Mouse (Mus musculus): ENCODE measurements around the gene Ywhag.

The Ywhag gene

DNA sequence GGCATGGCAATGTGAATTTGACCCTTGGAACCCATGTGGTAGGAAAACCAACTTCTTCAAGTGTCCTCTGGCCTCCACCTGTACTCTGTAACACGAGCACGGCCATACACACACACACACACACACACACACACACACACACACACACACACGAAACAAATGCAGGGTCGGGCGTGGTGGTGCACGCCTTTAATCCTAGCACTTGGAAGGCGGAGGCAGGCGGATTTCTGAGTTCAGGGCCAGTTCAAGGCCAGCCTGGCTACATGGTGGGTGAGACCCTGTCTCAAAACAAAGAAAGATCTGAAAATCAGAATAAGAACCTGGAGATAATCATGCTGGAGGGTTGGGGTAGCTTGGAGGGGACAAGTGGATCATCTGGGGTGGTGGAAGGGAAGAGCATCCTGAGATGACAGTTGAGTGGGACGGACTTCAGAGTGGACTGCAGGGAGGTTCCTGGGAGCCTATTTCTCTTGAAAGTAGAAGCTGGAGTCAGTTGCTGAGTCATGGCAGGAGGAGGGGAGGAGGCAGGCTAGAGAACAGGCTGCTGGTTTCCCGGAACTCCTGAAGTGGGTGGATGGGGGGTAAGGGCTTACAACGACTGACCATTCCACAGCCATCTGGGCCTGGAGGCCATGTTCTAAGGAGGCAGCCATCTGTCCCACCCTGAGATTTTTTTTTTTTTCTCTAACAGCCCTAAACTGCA, 16.4 kb upstream of the Ywhag start:
- no peak for DNase-seq

DNA sequence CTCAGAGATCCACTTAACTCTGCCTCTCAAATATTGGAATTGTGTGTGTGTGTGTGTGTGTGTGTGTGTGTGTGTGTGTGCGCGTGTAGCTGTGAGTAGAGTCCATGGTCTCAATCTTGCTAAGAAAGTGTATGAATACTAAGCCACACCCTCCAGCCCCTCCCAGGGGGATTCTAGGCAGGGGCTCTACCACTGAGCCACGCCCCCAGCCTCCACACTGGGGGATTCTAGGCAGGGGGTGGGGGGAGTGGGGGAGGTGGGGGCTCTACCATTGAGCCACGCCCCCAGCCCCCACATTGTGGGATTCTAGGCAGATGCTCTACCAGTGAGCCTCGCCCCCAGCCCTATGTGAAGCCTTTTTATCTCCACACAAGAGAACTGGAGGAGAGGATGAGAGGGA, 12.2 kb upstream of the Ywhag start:
- DNase-seq, result no peak

DNA sequence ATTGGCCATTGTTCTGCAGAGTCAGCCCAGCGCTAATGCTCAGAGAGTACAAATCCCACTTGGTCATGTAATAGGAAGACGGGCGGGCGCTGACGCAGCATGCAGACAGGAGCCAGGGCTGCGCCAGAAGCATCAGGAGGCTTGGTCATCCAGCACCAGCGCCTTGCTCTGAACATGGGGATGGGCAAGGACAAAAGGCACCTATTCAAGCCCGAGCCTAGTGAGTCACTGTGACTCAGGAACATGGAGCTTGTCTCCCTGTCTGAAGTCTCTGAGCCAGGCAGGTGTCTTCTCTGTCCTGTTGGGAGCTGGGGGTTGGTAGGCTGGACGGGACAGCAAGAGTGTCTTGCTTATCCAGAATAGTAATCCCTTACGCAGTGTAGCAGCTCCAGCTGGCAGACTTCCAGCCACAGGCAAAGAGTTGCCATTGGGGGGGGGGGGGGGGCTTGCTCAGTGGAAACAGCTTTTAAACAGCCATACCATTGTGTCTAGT, 11.5 kb upstream of the Ywhag start:
- no peak for DNase-seq

DNA sequence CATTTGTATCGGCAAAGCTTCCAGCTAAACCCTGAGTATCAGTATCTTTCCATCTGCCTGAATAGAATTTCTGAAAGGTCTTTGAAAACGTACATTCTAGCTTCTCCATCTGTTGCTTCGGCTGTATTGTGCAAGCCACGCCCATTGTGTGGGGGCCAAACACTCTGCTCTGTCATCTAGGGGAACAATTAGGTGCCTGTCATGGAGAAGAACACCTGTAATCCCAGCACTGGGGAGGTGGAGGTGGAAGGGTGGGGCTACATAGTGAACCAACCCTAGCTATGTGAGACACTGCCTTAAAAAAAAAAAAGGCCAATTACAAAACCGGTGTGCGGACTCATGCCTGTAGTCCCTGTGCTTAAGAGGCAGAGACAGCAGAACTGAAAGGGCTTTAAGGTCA, 8.3 kb upstream of the Ywhag start:
- DNase-seq, result no peak

DNA sequence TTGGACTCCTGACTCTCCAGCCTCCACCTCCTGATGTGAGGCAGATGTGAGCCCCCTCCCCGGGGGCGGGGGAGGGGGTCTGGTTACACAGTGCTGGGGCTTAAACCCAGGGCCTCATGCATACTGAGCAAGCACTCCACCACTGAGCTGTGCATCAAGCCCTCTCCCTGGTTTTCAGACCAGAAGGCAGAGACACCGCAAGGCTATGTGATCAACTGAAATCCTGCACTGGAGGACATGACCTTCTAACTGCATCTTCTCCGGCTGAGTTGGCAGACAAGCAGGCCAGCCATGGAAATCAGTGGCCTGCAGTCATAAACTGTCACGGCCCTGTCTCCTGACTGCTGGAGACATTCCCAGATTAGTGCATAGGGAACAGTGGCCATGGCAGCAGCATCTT, 6.2 kb upstream of the Ywhag start:
- no peak for DNase-seq

DNA sequence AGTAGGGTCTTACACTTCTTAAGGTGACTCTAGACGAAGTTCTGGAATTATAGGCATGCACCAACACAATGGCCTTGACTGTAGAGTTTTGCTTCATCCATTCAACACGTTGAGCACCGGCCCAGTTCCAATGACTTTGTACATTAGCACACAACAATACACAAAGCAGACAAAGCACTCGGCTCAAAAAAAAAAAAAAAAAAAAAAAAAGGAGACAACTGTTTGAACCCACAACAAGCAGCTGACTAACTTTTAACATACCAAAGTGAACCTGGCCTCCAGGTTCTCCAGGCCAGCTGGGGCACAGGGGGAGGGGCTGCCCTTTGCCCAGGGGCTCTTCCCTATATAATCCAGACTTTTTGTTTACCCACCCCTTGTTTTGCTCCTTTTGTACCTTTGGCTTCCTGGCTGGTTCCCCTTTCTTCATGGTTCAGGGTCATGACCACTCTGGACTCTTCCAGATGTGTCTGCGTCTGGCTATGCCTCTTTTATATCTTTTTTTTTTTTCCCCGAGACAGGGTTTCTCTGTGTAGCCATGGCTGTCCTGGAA, 1.3 kb upstream of the Ywhag start:
- no peak for DNase-seq

DNA sequence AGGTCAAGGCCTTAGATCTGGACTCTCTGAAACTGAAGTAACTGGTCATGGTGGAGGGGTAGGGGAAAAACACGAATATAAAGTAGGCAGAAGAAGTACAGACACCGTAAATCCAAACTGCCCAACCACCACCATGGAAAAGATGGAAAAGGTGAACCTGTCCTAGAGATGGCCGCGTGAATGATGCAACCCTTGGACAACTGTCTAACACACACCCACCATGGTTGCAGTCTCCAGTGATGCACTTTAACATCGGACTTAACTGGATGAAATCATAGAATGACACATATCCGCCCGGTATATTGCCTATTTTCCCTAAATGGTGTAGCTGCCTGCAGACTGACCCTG, 734 bp upstream of the Ywhag start:
- DNase-seq, result no peak

DNA sequence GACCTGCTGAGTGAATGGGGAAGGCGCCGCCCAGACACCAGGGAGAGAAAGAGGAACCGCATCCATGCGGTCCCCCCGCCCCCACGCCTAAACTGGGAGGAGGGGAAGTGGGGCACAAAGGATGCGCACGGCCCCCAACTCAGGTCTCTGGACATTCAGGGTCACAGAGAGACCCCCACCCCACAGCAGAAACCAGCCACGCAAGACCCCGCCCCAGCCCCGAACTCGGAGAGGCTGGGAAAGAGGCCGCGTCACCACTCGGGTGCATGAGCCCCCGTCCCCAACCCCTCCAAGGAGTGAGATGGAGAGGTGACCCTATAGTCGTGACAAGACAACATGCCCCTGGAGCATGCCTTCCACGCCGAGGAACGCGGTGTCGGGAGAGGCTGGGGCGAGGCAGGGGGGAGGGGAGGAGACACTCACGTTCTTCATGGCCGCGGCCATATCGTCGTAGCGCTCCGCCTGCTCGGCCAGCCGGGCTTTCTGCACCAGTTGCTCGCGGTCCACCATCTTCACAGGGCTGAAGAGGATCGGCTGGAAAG, 445 bp downstream of the Ywhag start:
- peak; percentile 81 to 84 for DNase-seq

DNA sequence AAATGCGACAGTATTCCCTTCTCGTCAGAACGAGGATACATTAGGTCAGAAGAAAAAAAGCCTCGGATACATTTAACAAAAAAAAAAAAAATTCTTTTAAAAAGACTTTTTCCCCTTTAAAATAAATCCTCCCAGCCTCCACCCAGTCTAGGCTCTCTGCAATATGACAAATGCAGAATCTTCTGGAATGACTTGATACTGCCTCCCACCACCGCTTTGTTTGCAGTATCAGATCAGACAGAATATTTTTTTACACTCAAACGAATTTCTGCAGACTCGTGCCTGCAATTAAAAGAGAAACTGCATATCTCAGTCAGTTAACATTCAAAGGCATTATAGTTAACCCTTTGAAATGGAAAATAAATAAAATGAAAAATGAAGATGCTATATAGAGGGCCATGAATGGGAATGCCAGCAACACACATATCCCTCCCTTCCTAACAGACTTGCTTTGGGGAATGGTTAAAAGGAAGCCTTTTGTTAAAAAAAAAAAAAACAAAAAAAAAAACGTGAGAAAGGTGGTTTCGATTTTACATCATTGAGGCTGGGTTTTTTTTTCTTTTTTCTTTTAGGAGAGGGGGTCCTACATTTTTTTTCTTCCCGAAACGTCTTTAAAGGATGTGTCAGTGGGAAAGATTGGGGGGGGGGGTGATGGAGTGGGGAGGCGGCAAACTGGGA, 1.1 kb downstream of the Ywhag start:
- no peak for DNase-seq

DNA sequence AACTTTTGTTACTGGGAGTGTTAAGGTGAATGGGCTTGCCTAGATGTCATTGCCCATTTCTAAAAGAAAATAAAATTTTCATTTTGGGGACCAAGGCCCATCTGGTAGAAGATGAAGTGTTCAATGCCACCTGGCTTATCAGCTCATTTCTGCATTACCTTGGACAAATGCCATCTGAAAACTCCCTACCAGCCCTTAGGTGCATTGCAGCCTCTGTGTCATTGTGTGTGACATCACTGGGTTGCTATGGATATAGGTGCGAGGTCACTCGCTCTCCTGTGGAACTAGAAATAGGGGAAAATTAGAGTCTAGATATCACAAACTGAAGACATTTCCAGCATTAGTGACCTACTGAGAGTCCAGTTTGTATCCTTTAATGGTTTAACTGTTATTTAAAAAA, 2.1 kb downstream of the Ywhag start:
- no peak for DNase-seq

DNA sequence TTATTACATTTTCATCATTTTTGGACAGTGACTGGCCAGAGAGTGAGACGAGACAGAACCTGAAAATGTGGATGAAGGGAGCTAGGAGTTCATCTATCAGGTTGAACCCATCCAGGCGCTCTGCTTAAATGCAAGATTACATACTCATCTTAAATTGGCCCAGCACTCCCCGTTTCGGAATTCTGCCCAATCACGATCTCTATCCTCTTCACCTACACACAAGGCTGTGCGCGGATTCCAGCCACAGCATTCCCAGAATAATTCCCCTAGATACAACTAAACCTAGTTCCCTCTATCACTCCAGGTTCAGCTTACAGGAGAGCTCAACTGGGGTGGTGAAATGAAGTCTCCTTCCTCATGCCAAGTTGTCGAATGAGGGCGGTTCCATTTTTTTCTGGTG, 2.9 kb downstream of the Ywhag start:
- DNase-seq, result no peak

DNA sequence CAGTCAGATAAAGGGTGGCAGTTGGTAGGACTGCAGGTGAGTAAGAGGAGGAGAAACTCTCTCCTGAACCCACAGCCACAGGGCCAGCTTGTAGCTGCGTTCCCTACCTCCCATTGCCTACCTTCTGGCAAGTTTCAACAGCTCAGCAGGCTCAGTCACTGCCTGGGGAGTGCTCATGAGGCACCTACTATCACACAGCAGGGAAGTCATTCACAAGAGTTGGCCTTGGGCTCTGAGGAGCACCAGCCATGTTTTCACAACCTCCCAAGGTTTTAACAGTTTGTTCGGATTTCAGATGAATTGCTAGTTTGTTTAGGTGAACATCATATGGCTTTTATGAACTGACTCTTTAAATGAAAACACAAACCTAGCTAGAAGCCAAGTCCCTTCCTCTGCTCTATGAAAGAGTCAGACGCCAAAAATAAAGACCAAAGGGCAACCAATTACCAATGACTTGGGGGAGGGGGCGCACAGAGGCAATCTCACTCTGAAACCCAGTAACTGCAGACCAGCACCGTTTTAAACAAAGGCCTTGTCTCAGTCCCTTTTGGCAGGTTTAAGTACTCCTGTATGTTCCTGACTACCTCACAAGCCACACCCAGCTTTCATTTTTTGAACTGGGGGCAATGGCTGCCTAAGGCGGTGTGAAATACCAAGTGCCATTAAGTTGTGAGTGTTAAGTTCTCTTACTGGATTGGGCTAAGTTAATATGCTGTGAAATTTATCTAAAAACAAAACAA, 4.6 kb downstream of the Ywhag start:
- no peak for DNase-seq

DNA sequence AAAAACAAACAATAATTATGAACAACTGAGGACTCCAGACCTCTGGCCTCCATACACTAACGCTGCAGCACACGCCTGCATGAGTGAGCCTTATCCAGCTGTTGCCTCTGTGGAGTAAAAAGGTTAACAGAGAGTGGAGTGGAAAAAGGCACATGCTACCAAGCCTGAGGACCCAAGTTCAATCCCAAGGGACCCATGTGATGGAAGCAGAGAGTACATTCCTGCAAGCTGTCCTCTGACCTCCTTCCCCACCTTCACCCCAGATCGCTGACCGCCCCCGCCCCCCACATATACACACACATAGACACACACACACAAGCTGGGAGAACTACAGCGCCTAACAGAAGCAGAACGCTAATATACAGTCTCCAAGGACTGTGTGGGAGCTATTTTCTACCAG, 10.5 kb downstream of the Ywhag start:
- DNase-seq, result no peak

DNA sequence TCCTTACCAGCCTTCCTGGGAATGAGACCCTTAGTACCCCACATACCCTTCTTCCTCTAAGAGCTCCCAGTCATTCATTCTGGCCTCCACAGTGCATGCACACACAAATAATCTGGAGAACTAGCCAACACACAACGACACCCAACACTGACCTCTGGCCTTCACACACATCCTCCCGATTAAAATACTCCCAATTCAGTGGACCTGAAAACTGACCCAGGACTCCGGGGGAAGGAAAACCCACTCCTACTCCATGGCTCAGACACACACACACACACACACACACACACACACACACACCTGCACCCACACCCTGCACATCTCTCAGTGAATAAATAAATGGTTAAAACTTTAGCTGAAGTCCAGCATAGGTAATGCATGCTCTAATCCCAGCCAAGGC, 14.5 kb downstream of the Ywhag start:
- DNase-seq, result no peak

DNA sequence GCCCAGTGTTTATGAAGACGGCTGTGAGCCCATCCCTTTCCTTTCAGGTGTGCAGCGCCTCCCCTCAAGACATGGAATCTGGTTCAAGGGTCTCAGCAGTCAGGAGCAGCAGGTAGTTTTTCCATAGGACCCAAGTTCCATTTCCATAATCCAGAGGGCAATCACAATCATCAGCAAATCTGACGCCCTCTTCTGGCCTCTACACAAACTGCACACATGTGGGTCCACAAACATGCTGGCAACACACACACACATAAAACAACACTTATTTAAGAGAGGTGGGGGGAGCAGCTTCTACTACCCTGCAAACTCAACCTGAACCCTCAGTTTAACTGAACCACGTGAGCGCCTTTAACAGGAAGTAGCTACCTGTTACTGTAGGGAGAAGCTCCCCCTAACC, 15.8 kb downstream of the Ywhag start:
- no peak for DNase-seq

DNA sequence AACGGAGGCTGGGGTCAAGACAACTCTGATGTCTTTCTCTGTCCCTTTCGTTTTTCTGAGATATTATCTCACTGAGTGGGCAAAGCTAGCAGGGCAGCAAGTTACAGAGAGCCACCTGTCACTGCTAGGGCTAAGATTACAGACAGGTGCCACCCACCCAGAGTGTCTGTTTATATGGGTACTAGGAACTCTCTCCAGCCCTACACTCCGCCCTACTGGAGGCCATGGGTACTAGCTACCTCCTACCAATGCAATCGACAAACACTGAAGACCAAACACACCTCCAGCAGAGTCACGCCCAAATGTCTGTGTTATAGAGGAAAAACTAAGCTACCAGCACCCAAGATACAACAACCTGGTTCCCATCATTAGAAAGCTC, 16.4 kb downstream of the Ywhag start:
- DNase-seq, result no peak

DNA sequence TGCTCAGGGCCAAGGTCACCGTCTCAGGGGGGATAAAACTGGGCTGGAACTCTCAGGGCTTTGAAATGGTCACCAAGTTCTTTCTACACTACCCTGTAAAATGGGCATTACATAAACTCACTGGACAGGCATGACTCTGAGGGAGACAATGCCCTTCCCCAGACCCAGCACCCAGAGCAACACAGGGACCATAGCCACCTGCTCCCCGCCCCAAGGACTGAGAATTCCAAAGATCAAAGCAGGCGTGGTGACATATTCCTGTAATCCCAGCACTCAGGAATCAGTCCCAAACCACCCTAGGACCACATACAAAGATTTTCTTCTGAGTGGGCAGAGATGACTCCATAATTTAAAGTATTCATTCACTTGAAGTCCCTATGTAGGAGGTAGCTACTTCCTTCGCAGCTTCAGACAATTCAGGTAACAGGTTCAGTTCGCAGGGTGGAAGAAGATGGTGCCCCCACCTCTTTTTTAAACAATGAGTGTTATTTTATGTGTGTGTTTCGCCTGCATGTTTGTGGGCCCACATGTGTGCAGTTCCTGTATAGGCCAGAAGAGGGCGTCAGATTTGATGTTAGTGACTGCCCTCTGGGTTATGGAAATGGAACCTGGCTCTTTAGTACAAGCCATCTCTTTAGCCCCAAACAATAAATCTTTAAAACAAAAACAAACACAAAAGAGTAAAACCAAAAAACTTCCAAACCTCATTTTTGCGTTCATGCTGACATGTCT, 16.9 kb downstream of the Ywhag start:
- DNase-seq, result peak; percentile 44 to 45

DNA sequence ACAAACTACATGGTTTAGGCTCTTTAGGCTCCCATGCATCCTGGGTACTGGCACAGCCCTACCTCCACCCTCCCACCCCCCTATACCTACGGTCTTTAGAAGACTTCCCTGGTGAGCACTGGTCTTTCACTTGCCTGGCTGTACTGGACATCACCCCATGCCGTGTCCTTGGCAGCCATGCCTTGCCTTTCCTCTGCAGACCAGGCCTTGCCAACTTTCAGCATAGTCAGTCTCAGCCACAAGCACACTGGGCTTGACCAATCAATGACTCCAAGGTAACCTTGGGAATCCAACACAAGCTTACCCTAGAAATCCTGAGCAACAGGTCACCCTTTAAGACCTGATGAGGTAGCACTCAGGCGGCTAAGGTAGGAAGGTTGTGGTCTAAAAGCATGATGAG, 17.8 kb downstream of the Ywhag start:
- DNase-seq, result no peak

DNA sequence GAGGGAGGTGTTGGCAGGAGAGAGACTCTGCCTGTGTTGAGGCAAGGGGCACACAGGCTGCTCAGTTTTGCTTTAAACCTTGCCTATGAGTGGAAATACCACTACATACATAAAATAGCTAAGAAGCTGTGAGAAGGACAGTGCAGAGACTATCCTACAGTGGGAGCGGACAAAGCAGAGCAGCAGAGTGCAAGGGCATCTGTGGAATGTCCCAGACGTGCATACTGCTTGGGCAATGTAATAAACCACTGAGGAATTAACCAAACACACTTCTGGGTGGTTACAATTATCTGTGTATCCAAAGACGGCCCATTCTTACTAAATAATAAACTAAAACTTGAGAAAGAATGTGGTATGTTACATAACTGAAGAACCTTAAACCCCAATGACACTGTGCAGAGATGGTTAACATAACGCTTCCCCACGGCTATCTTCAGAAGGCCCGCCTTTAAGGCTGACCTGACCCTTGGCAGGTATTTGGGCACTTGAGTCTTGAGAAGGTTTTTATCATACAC, 18.3 kb downstream of the Ywhag start:
- DNase-seq, result no peak

DNA sequence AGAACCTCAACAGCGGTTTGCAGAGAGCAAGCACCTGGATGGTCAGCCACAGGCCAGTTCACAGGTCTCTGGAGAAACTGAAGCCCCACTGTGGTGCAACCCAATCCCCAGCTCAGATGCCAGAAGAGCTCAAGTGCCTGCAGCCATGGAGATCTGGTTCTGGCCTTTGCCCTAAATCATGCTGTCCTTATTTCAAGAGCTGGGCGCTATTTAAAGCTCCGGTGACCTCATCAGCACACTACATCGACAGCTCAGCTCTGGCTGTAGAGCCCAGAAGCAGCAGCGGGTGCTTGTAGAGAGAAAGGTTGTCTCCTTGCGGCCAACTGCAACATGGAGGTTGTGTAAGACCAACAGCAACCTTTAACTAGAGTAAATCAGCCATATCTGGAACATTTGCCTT, 20.3 kb downstream of the Ywhag start:
- no peak for DNase-seq

DNA sequence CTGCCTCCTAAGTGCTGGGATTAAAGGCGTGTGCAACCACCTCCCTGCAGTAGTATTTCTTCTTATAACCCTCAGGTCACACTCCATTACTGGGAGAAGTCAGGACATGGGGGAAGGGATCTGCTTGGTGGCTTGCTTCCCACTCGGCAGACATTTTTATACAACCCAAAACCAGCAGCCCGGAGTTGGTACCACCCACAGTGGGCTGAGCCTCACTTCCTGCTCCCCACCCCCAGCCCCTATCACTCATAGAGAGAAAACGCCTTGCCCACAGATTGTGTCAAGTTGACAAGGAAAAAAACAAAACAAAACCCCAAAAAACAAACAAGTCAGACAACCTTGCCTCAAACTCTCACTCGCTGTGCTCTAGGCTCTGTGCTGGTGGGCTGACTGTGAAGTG, 21.2 kb downstream of the Ywhag start:
- no peak for DNase-seq

DNA sequence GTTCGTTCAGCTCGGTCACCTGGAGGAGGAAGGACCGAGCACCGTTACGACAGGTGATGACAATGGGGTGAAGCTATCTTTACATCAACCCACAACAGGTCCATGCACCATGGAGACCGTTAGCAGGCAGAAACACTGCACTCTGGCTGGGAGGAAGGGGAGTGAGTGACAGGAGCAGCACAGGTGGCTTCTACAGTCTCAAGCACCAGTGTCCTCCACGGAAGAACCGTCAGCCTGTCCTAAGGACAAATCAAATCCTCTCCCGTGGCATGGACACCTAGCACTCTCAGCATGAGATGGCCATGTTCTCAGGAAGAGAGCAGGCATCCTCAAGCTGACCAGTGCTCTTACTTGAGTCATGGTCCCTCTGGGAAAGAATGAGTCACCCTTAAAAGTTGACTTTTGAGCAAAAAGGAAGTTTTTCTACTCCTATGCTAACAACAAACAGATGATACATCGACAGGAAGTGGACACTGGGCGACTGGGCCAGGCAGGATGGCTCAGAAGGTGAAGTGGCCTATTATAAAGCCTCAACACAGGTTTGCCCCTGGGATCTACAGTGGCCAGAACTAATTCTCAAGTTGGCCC, 22.7 kb downstream of the Ywhag start:
- DNase-seq, result no peak
